Mouse (Mus musculus) left cerebral cortex, postnatal 4 days (tissue): ENCODE results near the gene Pgd. TPM values are rescaled to one million over a fixed set of nuclear protein-coding genes. Genes with fewer than 3 reads are reported as not detected.
"Not testable (repeated sequence)": the region's sequence is repeated elsewhere in the genome, so short reads cannot be mapped to it uniquely, and the experiment has no call there.

Experiments
- DNase-seq: peaks from one replicate; pipeline ENCODE4 v3.0.0-alpha.2; 2022
- intact Hi-C: fragments of 180-260 bp; cut with DNase I; formaldehyde crosslinking; loops from one replicate; pipeline ENCODE4 v1.15.1; 2025
- total RNA-seq, 2 experiments: library from RNA; stranded (reverse); gene quantifications; 2 replicates each; pipeline ENCODE4 v1.2.3; 2021

Gene Pgd
- total RNA-seq, 2 experiments from 2014 or later, result 64.6 to 64.7 TPM

- DNase-seq, intact Hi-C loops: not testable (repeated sequence)
These were observed 3.4 kb upstream of the Pgd start for GRCm38 (mm10) chr4:149169926-149170325.

- no peak for DNase-seq
- intact Hi-C loops, result no loop called here
These were observed 1.4 kb upstream of the Pgd start for GRCm38 (mm10) chr4:149168016-149168415.

- intact Hi-C loops, result no loop called here
These were observed 513 bp upstream of the Pgd start for GRCm38 (mm10) chr4:149166957-149167611.

GRCm38 (mm10) chr4:149164150-149164549, 2.4 kb downstream of the Pgd start:
- DNase-seq, result no peak
- intact Hi-C loops, result no loop called here

More at GRCm38 (mm10) chr4:149166957-149167611, 513 bp upstream of the Pgd start:
- no peak for DNase-seq

GRCm38 (mm10) chr4:149163196-149163595, 3.4 kb downstream of the Pgd start:
- intact Hi-C loops, result no loop called here
- DNase-seq, result no peak

GRCm38 (mm10) chr4:149161166-149161565, 5.4 kb downstream of the Pgd start:
- intact Hi-C loops, result no loop called here
- no peak for DNase-seq

GRCm38 (mm10) chr4:149159891-149160290, 6.7 kb downstream of the Pgd start:
- intact Hi-C loops, result no loop called here
- no peak for DNase-seq

GRCm38 (mm10) chr4:149159203-149159602, 7.4 kb downstream of the Pgd start:
- DNase-seq, result no peak
- intact Hi-C loops, result no loop called here

GRCm38 (mm10) chr4:149157415-149157973, 9.1 kb downstream of the Pgd start:
- intact Hi-C loops, result no loop called here
- DNase-seq, result no peak

- intact Hi-C loops, result no loop called here
- no peak for DNase-seq
These were observed 10.9 kb downstream of the Pgd start for GRCm38 (mm10) chr4:149155711-149156110.

- intact Hi-C loops, result no loop called here
These were observed 11.7 kb downstream of the Pgd start for GRCm38 (mm10) chr4:149154859-149155258.

GRCm38 (mm10) chr4:149150721-149151120, 15.8 kb downstream of the Pgd start:
- intact Hi-C loops, result no loop called here

More at GRCm38 (mm10) chr4:149154859-149155258, 11.7 kb downstream of the Pgd start:
- no peak for DNase-seq

GRCm38 (mm10) chr4:149150256-149150655, 16.3 kb downstream of the Pgd start:
- DNase-seq, result no peak
- intact Hi-C loops, result no loop called here

More at GRCm38 (mm10) chr4:149150721-149151120, 15.8 kb downstream of the Pgd start:
- no peak for DNase-seq

- intact Hi-C loops, result no loop called here
- no peak for DNase-seq
These were observed 17.0 kb downstream of the Pgd start for GRCm38 (mm10) chr4:149149611-149150010.

GRCm38 (mm10) chr4:149149196-149149595, 17.4 kb downstream of the Pgd start:
- intact Hi-C loops, result no loop called here
- DNase-seq, result no peak

- DNase-seq, result no peak
- intact Hi-C loops, result no loop called here
These were observed 18.5 kb downstream of the Pgd start for GRCm38 (mm10) chr4:149148084-149148483.

- intact Hi-C loops, result no loop called here
- DNase-seq, result no peak
These were observed 19.0 kb downstream of the Pgd start for GRCm38 (mm10) chr4:149147528-149147927.

GRCm38 (mm10) chr4:149145151-149145550, 21.4 kb downstream of the Pgd start:
- no peak for DNase-seq
- intact Hi-C loops, result no loop called here

- intact Hi-C loops, result no loop called here
- peak; percentile 72 for DNase-seq
These were observed 22.1 kb downstream of the Pgd start for GRCm38 (mm10) chr4:149144459-149144858.

GRCm38 (mm10) chr4:149143594-149143993, 23.0 kb downstream of the Pgd start:
- DNase-seq, result no peak
- intact Hi-C loops, result no loop called here

- DNase-seq, result no peak
- intact Hi-C loops, result no loop called here
These were observed 28.1 kb downstream of the Pgd start for GRCm38 (mm10) chr4:149138515-149138914.

GRCm38 (mm10) chr4:149136982-149137770, 29.4 kb downstream of the Pgd start, which contains the start of gene Cenps:
TSS of gene Cenps (minus strand) at chr4:149137629.
- intact Hi-C loops, result no loop called here
- peak; percentile 94 for DNase-seq
